Mouse (Mus musculus) layer of hippocampus, postnatal 10 days (tissue): Measurements from ENCODE around the gene St6galnac3. TPM values are rescaled to one million over a fixed set of nuclear protein-coding genes. Genes with fewer than 3 reads are reported as not detected.

Experiments used
- DNase-seq, 2 experiments: peaks; one replicate each; pipeline ENCODE4 v3.0.0; 2021; ENCODE audit warnings: low spot score in 2 of 2
- total RNA-seq, 2 experiments: library from RNA; stranded (reverse); gene quantifications; 2 replicates each; pipeline ENCODE4 v1.2.3; 2021

The St6galnac3 gene
- total RNA-seq, 2 experiments from 2014 or later: 22.3 to 24.9 TPM

DNA sequence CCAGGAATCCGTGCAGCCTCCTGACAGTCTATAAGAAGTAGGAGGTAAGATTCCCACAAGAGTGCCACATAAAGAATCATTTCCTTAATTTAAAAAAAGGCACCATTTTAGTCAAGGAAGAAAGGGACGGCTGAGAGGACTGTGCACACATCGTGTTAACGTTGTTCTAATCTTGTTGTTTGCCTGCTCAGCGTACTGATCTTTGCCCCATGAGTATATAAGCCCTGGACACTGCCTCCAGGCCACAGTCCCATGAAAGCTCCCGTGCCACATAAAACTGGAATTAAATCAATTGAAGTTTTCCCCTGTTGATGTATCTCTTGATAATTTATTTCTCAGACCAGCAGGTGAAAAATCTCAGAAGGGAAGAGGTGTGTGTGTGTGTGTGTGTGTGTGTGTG is 195.8 kb downstream of the St6galnac3 start:
- no peak for DNase-seq

DNA sequence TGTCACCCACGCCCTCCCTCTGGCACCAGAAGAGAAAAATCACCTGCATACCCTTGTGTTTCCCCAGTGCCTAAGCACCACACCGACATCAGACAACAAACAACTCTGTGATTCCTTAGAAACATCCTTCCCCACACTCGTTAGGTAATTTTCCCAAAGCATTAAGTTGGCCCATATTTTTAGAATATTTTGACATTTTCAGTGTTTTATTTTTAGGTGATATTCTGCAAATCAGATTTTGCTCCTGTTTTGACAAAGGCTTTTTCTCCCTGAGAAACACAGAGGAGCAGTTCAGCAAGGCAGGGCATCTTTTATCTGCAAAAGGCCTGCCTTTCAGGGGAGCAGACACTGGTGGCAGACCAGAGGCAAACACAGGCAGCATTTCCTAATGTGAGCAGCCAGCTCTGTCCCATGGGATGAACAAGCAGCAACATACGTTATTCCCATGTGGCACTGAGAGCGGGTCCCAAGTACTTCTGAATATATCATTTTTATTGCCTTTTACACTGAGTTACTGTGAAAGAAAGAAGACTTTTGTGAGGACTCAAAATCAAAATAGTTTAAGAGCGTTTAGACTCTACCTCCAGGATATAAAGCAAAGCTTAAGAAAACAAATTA is 199.7 kb downstream of the St6galnac3 start:
- DNase-seq: peak in 1 of 2 experiments; percentile 24

- DNase-seq: no peak
These were observed 208.1 kb downstream of the St6galnac3 start for GRCm38 (mm10) chr3:153516848-153517247.

DNA sequence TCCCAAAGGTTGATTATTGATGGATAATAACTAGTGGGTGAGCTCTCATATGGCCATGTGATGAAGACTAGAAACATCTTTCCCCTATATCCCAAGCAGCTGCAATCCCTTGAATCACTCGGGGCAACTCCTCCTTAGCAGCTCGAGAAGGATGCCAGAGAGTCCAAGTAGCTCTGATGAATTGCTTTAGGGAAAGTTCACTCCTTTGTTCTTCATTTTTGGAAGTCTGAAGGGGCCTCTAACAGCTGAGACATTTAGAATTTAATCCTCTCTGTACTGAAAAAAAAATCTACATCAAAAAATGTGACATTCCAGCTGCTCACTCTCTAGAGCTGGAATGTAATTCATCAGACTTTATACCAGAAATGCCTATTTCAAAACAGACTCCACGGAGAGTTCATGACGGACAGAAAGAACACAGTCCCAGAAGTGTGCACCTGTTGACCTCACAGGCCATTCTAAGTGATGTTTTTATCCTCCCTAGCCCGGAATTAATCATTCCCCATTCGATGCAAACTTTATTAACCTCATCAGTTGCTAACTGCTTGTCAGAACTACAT is 211.4 kb downstream of the St6galnac3 start:
- no peak for DNase-seq

DNA sequence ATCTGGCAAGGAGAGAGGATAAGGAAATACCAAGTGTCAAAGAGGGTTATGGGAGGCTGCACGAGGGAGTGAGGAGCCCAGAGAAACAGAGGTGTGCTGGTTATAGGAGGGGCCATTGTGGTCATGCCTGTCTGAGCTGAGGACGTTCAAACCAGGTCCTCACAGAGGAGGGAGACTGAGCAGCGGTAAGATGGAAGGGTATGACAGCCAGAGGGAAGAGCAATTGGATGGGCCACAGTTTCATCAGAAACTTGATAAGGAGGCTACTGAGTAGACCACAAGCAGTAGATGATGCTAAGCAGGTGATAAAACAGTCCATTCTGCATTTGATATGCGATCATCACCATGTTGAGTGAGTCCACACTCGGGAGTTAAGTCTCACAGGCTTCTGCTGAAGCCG is 212.4 kb downstream of the St6galnac3 start:
- DNase-seq: no peak

DNA sequence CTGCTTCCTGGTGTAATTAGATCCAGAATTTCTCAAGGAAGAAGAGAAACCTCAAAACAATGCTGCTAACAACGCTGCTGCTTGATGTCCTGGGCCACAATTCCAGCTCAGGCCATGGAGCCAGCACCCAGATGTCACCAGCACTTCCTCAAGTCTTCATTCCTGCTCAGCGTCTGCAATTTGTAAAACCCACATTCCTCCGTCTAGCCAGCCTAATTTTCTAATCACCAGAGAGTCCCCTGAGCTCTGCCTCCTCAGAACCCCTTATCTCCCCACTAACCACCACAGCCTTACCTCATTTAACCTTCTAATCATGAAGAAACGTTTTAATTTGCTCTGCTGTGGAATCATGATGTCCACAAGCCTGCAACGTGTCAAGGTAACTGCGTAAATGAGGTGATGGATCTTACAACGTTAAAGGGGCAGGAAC is 213.8 kb downstream of the St6galnac3 start:
- DNase-seq: no peak

GRCm38 (mm10) chr3:153510048-153510630 is 214.8 kb downstream of the St6galnac3 start:
- DNase-seq: no peak

DNA sequence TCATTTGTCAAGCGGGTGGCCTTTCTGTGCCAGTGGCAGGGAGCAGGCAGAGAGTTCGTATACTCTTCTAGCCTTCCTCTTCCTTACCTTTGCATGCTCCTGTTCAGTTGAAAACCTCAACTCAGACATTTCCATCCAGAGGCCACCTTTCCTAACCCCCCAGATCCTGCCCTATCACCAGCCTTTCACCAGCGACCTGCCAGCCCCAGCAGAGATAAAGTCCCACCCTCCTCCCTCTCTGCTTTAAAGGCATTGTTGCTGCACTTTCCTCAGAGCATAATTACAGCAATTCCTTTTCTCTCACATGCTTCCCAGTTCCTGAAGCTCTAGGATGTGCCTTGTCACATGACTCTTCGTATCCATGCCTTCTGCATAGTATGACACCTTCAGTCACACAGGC is 215.3 kb downstream of the St6galnac3 start:
- DNase-seq: no peak

DNA sequence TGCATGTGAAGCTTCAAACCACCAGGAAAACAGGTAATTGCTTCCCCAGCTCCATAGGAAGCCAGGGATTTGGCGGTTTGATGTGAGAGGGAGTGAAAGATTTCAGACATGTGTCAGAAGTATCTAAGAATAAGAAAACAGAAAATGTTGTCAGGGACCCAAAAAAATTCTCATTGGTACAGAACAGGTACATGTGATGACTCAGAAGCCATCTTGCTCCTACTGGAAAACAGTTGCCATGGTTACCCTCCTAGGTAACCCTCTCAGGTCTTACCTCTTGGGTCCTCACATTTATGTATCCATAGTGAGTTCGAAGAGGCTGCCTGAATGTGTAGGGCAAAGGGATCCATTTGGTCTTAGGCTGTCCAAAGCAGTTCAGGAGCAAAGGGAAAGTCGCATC is 215.9 kb downstream of the St6galnac3 start:
- DNase-seq: no peak

DNA sequence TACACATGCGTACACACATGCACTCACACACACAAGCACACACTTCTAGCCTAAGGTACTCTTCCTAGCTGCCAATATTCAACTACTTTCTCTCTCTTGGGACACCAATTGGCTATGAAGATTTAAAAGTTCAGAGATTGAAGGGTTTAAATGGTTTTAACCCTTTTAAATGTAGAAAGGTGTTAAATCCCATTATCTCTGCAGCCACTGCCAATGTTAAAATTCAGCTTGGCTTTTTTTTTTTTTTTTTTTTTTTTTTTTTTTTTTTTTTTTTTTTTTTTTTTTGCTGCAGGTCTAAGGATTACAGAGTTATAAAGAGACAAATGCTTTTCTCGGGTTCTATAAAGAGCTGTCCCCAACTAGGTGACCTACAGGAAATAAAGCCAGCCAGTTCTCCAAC is 216.4 kb downstream of the St6galnac3 start:
- no peak for DNase-seq

- no peak for DNase-seq
These were observed 217.4 kb downstream of the St6galnac3 start for GRCm38 (mm10) chr3:153507599-153507998.

GRCm38 (mm10) chr3:153502488-153502887 is 222.5 kb downstream of the St6galnac3 start:
- DNase-seq: no peak

- DNase-seq: peak; percentile 84 to 85
These were observed 223.6 kb downstream of the St6galnac3 start for GRCm38 (mm10) chr3:153501333-153501877.

GRCm38 (mm10) chr3:153492986-153493385 is 232.0 kb downstream of the St6galnac3 start:
- no peak for DNase-seq

GRCm38 (mm10) chr3:153489718-153490117 is 235.3 kb downstream of the St6galnac3 start:
- no peak for DNase-seq

GRCm38 (mm10) chr3:153488931-153489330 is 236.0 kb downstream of the St6galnac3 start:
- DNase-seq: no peak

- no peak for DNase-seq
These were observed 239.8 kb downstream of the St6galnac3 start for GRCm38 (mm10) chr3:153485176-153485575.

GRCm38 (mm10) chr3:153484701-153485100 is 240.3 kb downstream of the St6galnac3 start:
- peak; percentile 51 to 74 for DNase-seq

- no peak for DNase-seq
These were observed 241.3 kb downstream of the St6galnac3 start for GRCm38 (mm10) chr3:153483691-153484090.

- peak; percentile 67 to 77 for DNase-seq
These were observed 242.9 kb downstream of the St6galnac3 start for GRCm38 (mm10) chr3:153482098-153482497.

GRCm38 (mm10) chr3:153481012-153481411 is 244.0 kb downstream of the St6galnac3 start:
- DNase-seq: no peak

GRCm38 (mm10) chr3:153480636-153481006 is 244.4 kb downstream of the St6galnac3 start:
- no peak for DNase-seq
